Mouse (Mus musculus): ENCODE measurements around the gene Ppp4r2. TPM values are rescaled to one million over a fixed set of nuclear protein-coding genes. Genes with fewer than 3 reads are reported as not detected.

Ppp4r2 gene
- polyA plus RNA-seq, 1 experiment from 2014 or later, result 26.5 TPM

- ATAC-seq (ENCODE audit: low read depth), result no peak
- no peak overlapping the region for H3K27ac ChIP-seq (ENCODE audit: low read depth, low read length)
These were observed 52.0 kb downstream of the Ppp4r2 start for GRCm38 (mm10) chr6:100885376-100885775.

DNA sequence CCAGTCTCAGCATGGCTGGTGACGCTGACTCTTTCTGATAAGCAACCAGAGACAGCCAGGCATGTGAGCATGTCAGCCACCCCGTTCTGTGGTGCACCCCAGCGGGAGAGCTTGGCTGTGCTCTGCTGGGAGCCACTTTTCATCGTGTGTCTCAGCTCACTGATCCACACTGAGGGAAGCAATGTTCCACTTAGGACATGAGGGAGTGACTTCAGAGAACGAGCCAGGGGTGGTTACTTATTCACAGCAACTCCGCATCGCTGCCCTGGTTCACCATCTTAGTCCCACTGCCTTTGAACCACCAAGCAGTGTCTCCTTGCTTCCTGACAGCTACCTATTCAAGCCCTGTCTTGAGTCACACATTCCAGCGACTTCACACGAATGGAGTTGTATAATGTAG lies 53.6 kb downstream of the Ppp4r2 start:
- 81% methylated on average over 9 of the region's 9 CpGs for WGBS
- H3K4me1 ChIP-seq (ENCODE audit: control insufficient read depth, insufficient read depth, low read length), result no peaks in the 10 kb centered on the region
- ATAC-seq (ENCODE audit: low read depth), result no peak
- H3K9ac ChIP-seq (replicated peaks; ENCODE audit: low read depth, low read length), result no peak overlapping the region
- no peak overlapping the region for H3K4me2 ChIP-seq (ENCODE audit: low read depth, low read length)
- no peak overlapping the region for H3K4me3 ChIP-seq (ENCODE audit: low read depth, low read length)
- no peaks in the 10 kb centered on the region for H3K36me3 ChIP-seq (ENCODE audit: control insufficient read depth, insufficient read depth, low read length)
- H3K9me3 ChIP-seq (ENCODE audit: control insufficient read depth, low read length), result no peaks in the 10 kb centered on the region
- H3K27ac ChIP-seq (ENCODE audit: low read depth, low read length), result no peak overlapping the region
- H3K27me3 ChIP-seq (ENCODE audit: control insufficient read depth, insufficient read depth, low read length), result no peaks in the 10 kb centered on the region

More at GRCm38 (mm10) chr6:100885376-100885775, 52.0 kb downstream of the Ppp4r2 start:
- H3K9ac ChIP-seq (replicated peaks; ENCODE audit: low read depth, low read length), result no peak overlapping the region
- no peaks in the 10 kb centered on the region for H3K36me3 ChIP-seq (ENCODE audit: control insufficient read depth, insufficient read depth, low read length)
- WGBS, result 55% methylated on average over 7 of the region's 7 CpGs
- H3K9me3 ChIP-seq (ENCODE audit: control insufficient read depth, low read length), result no peaks in the 10 kb centered on the region
- H3K27me3 ChIP-seq (ENCODE audit: control insufficient read depth, insufficient read depth, low read length), result no peaks in the 10 kb centered on the region
- H3K4me2 ChIP-seq (ENCODE audit: low read depth, low read length), result no peak overlapping the region
- H3K4me1 ChIP-seq (ENCODE audit: control insufficient read depth, insufficient read depth, low read length), result no peaks in the 10 kb centered on the region
- no peak overlapping the region for H3K4me3 ChIP-seq (ENCODE audit: low read depth, low read length)

DNA sequence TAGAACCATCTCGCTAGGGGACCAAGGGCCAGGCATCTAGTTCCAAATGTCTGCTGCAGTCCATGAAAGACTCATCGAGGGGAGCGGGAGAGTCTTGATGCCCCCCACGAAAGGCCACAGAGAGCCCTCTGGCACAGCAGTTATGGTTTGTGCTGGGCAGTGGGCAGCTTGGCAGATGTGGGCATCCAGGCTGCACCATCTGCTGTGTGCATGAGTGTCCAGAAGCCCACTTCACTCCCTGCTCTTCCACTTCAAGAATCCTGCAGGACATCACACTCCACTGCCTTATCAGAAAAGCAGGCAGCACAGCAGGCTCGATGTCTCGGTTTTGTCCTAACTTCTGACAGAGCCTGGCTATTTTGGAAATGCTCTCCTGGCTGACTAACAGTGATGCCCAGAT lies 55.9 kb downstream of the Ppp4r2 start:
- no peak for ATAC-seq (ENCODE audit: low read depth)
- no peaks in the 10 kb centered on the region for H3K27me3 ChIP-seq (ENCODE audit: control insufficient read depth, insufficient read depth, low read length)
- no peaks in the 10 kb centered on the region for H3K36me3 ChIP-seq (ENCODE audit: control insufficient read depth, insufficient read depth, low read length)
- no peak overlapping the region for H3K9ac ChIP-seq (replicated peaks; ENCODE audit: low read depth, low read length)
- 88% methylated on average over 6 of the region's 6 CpGs for WGBS
- H3K4me1 ChIP-seq (ENCODE audit: control insufficient read depth, insufficient read depth, low read length), result no peaks in the 10 kb centered on the region
- no peak overlapping the region for H3K4me2 ChIP-seq (ENCODE audit: low read depth, low read length)
- H3K9me3 ChIP-seq (ENCODE audit: control insufficient read depth, low read length), result no peaks in the 10 kb centered on the region
- H3K27ac ChIP-seq (ENCODE audit: low read depth, low read length), result no peak overlapping the region
- no peak overlapping the region for H3K4me3 ChIP-seq (ENCODE audit: low read depth, low read length)

DNA sequence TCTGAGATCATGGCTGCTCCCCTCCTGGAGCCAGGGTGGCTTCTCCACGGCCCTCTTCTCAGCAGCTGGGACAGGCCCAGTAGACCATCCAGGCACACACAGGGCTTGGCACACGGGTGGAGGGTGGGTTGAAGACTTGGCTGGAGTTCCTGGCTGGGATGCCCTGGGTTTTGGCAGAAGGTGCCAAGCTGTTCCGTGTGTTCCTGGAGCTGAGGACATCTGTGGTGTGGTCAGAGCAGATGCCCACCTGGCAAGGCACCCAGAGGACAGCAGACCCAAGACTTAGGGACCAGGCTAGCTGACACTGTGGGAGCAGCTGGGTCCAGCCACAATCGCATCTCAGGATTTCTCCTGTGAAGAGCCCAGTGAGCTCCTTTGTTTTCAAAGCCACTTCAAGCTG lies 59.1 kb downstream of the Ppp4r2 start:
- H3K4me2 ChIP-seq (ENCODE audit: low read depth, low read length), result no peak overlapping the region
- no peaks in the 10 kb centered on the region for H3K4me1 ChIP-seq (ENCODE audit: control insufficient read depth, insufficient read depth, low read length)
- no peak overlapping the region for H3K27ac ChIP-seq (ENCODE audit: low read depth, low read length)
- H3K9ac ChIP-seq (replicated peaks; ENCODE audit: low read depth, low read length), result no peak overlapping the region
- no peaks in the 10 kb centered on the region for H3K9me3 ChIP-seq (ENCODE audit: control insufficient read depth, low read length)
- ATAC-seq (ENCODE audit: low read depth), result no peak; the same call in 1 of the 2 replicates
- no peaks in the 10 kb centered on the region for H3K36me3 ChIP-seq (ENCODE audit: control insufficient read depth, insufficient read depth, low read length)
- H3K27me3 ChIP-seq (ENCODE audit: control insufficient read depth, insufficient read depth, low read length), result no peaks in the 10 kb centered on the region
- H3K4me3 ChIP-seq (ENCODE audit: low read depth, low read length), result no peak overlapping the region
- WGBS, result 73% methylated on average over 4 of the region's 4 CpGs

GRCm38 (mm10) chr6:100893073-100893472 lies 59.7 kb downstream of the Ppp4r2 start:
- Histone ChIP-seq H3K27me3 (ENCODE audit: control insufficient read depth, insufficient read depth, low read length) (no peaks in the 10 kb centered on the region), H3K4me1 (ENCODE audit: control insufficient read depth, insufficient read depth, low read length) (no peaks in the 10 kb centered on the region), H3K4me3 (ENCODE audit: low read depth, low read length) (no peak overlapping the region), H3K9me3 (ENCODE audit: control insufficient read depth, low read length) (no peaks in the 10 kb centered on the region), H3K36me3 (ENCODE audit: control insufficient read depth, insufficient read depth, low read length) (no peaks in the 10 kb centered on the region), H3K9ac (replicated peaks; ENCODE audit: low read depth, low read length) (no peak overlapping the region), H3K4me2 (ENCODE audit: low read depth, low read length) (no peak overlapping the region), H3K27ac (ENCODE audit: low read depth, low read length) (no peak overlapping the region)
- 90% methylated on average over 5 of the region's 5 CpGs for WGBS
- no peak for ATAC-seq (ENCODE audit: low read depth)

DNA sequence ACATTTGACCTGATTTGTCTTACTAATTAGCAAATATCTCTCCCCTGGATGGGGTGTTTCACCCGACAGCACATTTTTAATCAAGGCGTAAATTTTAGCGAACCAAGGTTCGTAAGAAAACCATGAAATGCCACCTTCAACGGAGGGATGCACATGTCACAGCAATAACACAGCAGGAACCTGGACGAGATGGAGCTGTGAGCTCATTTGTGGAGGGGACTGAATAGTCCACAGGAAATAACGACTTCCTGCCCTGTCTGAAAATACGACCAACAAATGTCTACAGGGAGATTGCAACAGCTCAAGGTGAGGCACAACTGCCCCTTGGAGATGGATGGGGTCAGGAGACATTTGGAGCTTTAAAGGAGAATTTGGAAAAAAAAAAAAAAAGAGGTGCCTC lies 61.8 kb downstream of the Ppp4r2 start:
- H3K27ac ChIP-seq (ENCODE audit: low read depth, low read length), result no peak overlapping the region
- H3K9ac ChIP-seq (replicated peaks; ENCODE audit: low read depth, low read length), result no peak overlapping the region
- no peaks in the 10 kb centered on the region for H3K4me1 ChIP-seq (ENCODE audit: control insufficient read depth, insufficient read depth, low read length)
- no peak for ATAC-seq (ENCODE audit: low read depth)
- H3K4me2 ChIP-seq (ENCODE audit: low read depth, low read length), result no peak overlapping the region
- no peaks in the 10 kb centered on the region for H3K9me3 ChIP-seq (ENCODE audit: control insufficient read depth, low read length)
- H3K4me3 ChIP-seq (ENCODE audit: low read depth, low read length), result no peak overlapping the region
- WGBS, result 15% methylated on average over 8 of the region's 8 CpGs
- H3K36me3 ChIP-seq (ENCODE audit: control insufficient read depth, insufficient read depth, low read length), result no peaks in the 10 kb centered on the region
- no peaks in the 10 kb centered on the region for H3K27me3 ChIP-seq (ENCODE audit: control insufficient read depth, insufficient read depth, low read length)

DNA sequence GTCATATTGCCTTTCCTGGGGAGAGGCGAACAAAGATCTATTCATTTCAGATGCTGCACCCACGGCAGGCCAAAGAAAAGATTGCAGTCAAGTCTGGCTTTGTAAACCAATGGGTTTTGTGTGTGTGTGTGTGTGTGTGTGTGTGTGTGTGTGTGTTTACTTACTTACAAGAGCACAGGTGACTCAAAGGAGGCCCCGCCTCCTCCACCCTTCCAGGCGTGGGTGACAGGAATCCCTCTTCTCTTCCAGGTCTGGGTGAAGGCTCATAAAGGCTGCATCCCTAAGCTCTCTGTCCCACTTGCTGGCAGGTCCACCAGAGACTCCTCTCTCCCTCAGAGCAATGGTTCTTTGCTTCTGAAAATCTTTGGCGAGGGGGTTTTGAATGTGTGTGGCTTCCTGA lies 63.5 kb downstream of the Ppp4r2 start:
- H3K9me3 ChIP-seq (ENCODE audit: control insufficient read depth, low read length), result no peaks in the 10 kb centered on the region
- no peak overlapping the region for H3K4me3 ChIP-seq (ENCODE audit: low read depth, low read length)
- no peaks in the 10 kb centered on the region for H3K27me3 ChIP-seq (ENCODE audit: control insufficient read depth, insufficient read depth, low read length)
- H3K4me2 ChIP-seq (ENCODE audit: low read depth, low read length), result no peak overlapping the region
- no peak for ATAC-seq (ENCODE audit: low read depth)
- WGBS, result 60% methylated on average over 5 of the region's 5 CpGs
- H3K4me1 ChIP-seq (ENCODE audit: control insufficient read depth, insufficient read depth, low read length), result no peaks in the 10 kb centered on the region
- H3K36me3 ChIP-seq (ENCODE audit: control insufficient read depth, insufficient read depth, low read length), result no peaks in the 10 kb centered on the region
- H3K27ac ChIP-seq (ENCODE audit: low read depth, low read length), result no peak overlapping the region
- no peak overlapping the region for H3K9ac ChIP-seq (replicated peaks; ENCODE audit: low read depth, low read length)

- WGBS, result 12% methylated on average over 5 of the region's 5 CpGs
- ATAC-seq (ENCODE audit: low read depth), result no peak
- no peak overlapping the region for H3K4me3 ChIP-seq (ENCODE audit: low read depth, low read length)
These were observed 71.0 kb downstream of the Ppp4r2 start for GRCm38 (mm10) chr6:100904463-100904862.

GRCm38 (mm10) chr6:100910136-100910675 lies 76.8 kb downstream of the Ppp4r2 start:
- WGBS, result 70% methylated on average over 2 of the region's 2 CpGs
- H3K27ac ChIP-seq (ENCODE audit: low read depth, low read length), result no peak overlapping the region
- H3K9me3 ChIP-seq (ENCODE audit: control insufficient read depth, low read length), result no peaks in the 10 kb centered on the region
- no peaks in the 10 kb centered on the region for H3K36me3 ChIP-seq (ENCODE audit: control insufficient read depth, insufficient read depth, low read length)
- H3K4me1 ChIP-seq (ENCODE audit: control insufficient read depth, insufficient read depth, low read length), result no peaks in the 10 kb centered on the region
- no peak overlapping the region for H3K4me3 ChIP-seq (ENCODE audit: low read depth, low read length)
- ATAC-seq (ENCODE audit: low read depth), result no peak
- no peak overlapping the region for H3K4me2 ChIP-seq (ENCODE audit: low read depth, low read length)
- no peak overlapping the region for H3K9ac ChIP-seq (replicated peaks; ENCODE audit: low read depth, low read length)
- H3K27me3 ChIP-seq (ENCODE audit: control insufficient read depth, insufficient read depth, low read length), result no peaks in the 10 kb centered on the region

More at GRCm38 (mm10) chr6:100904463-100904862, 71.0 kb downstream of the Ppp4r2 start:
- H3K4me2 ChIP-seq (ENCODE audit: low read depth, low read length), result no peak overlapping the region
- no peaks in the 10 kb centered on the region for H3K9me3 ChIP-seq (ENCODE audit: control insufficient read depth, low read length)
- no peaks in the 10 kb centered on the region for H3K36me3 ChIP-seq (ENCODE audit: control insufficient read depth, insufficient read depth, low read length)
- no peak overlapping the region for H3K9ac ChIP-seq (replicated peaks; ENCODE audit: low read depth, low read length)
- no peak overlapping the region for H3K27ac ChIP-seq (ENCODE audit: low read depth, low read length)
- H3K4me1 ChIP-seq (ENCODE audit: control insufficient read depth, insufficient read depth, low read length), result no peaks in the 10 kb centered on the region; the same call in 1 of the 2 replicates
- H3K27me3 ChIP-seq (ENCODE audit: control insufficient read depth, insufficient read depth, low read length), result no peaks in the 10 kb centered on the region
